Mouse (Mus musculus) mesoderm, embryonic 11.5 days (tissue): Measurements from ENCODE around the gene Tespa1.
"Not testable (repeated sequence)": the region's sequence is repeated elsewhere in the genome, so short reads cannot be mapped to it uniquely, and the experiment has no call there.

Experiments used
- DNase-seq: peaks from one replicate; pipeline ENCODE4 v3.0.0-alpha.2; 2012; ENCODE audit warnings: low read depth, low spot score

Tespa1 gene

GRCm38 (mm10) chr10:130322637-130323036 is at the start of gene Tespa1:
TSS of gene Tespa1 (plus strand) at chr10:130322870.
- DNase-seq = no peak

DNA sequence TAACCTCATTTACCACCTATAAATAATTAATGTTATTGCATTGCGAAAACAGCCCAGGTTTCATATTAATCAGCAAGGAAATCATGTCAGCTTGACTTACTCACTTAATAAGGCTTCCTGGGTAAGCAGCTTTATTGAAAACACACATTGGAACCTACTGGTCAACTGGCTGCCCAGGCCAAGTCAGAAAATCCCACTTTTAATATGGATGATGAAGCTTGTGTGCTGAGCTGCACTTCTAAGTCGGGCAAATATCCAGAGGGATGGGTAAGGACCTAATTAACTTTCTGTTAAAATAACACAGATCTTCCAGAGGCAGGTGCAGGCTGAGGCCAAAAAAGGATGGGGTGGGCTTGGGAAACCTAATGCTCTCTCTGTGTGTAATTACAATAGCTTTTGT is 46.9 kb upstream of the Tespa1 start:
- no peak for DNase-seq

GRCm38 (mm10) chr10:130276496-130276895 is 46.2 kb upstream of the Tespa1 start:
- no peak for DNase-seq

DNA sequence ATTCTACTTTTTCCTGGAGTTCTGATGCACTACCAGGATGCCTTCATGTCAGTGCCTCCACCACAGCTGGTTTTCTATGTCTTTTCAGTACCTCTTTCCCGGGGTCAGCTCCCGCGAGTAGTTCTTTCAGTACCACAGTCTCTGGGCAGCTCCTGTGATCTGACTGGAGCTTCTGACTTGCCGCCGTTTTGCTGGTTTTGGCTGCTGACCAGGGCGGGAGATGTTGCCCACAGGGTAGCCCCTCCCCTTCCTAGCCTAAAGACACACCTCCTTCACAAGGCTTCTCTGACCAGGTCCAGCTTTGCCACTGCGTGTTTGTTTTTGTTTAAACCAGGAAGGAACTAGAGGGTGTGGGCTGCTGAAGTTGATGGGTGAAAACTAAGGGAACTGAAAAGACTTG is 42.6 kb upstream of the Tespa1 start, which contains the start of gene Neurod4:
Neurod4 (minus strand) TSS at position 175 of the 400 bp plus-strand sequence.
- DNase-seq = peak; percentile 76

- peak; percentile 67 for DNase-seq
These were observed 40.7 kb upstream of the Tespa1 start for GRCm38 (mm10) chr10:130281982-130282449.

GRCm38 (mm10) chr10:130287201-130287600 is 35.5 kb upstream of the Tespa1 start:
- DNase-seq = no peak

DNA sequence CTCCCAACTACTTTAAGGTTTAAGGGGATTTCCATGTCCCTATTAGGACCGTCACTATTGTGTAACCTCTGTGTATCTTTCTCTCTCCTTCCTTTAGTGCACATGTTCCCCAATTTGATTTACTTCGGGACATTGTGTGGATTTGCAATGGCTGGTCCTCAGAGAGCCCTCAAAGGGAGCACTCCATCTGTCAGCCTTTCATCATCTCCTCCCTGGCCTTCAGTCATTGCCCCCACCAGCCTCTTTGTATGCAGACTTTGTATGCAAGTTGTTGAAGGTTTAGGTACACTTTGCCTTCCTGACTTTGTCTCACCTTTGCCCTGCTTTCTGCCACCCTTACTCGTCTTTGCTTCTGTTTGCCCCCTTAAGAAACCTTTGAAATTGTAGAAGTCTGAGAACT is 34.7 kb upstream of the Tespa1 start:
- peak; percentile 21 for DNase-seq

GRCm38 (mm10) chr10:130293741-130294408 is 28.8 kb upstream of the Tespa1 start:
- DNase-seq = peak; percentile 30

DNA sequence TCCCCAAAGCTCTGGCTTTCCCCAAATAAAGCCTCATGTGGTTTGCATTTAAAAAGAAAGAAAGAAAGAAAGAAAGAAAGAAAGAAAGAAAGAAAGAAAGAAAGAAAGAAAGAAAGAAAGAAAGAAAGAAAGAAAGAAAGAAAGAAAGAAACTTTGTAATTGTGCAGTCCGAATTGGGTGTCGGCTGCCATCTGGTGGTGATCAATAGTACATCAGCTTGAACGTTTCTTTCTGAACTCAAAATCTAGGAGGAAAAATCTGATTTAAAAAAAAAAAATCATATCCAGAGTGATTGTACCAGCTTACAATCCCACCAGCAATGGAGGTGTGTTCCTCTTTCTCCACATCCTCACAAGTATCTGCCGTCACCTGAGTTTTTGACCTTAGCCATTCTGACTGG is 23.9 kb upstream of the Tespa1 start:
- DNase-seq = not testable (repeated sequence)

- DNase-seq = not testable (repeated sequence)
These were observed 18.5 kb upstream of the Tespa1 start for GRCm38 (mm10) chr10:130304138-130304537.

DNA sequence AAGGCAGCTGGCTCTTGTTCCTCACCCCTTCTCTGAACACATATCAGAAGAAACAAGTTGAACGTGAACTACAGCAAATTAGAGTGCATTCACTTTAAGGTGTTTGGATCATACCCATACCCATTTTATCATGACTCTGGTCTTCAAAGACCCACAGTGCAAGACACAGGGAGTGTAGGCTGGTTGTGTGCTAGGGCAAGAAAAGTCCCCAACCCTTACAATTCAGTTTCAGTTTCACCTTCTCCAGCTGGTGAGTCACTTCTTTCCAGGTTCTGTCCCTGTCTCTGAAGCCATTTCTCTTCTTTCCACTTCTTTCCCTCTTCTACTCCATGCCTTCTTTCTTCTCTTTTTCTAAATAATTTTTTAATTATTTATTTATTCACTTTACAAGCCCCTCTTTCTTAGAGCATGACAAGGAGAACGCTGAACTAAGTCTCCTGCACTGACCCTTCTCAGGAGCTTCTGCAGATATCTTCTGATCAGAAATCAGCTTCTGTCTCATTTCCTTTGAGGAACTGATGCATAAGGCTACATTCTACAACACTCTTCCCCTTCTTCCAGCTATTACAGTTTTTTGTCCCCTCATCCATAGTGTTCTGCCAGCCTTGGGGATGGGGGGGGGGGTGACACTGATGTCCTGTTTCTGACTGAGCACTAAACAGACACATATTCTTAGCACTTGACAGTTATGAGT is 11.0 kb upstream of the Tespa1 start:
- no peak for DNase-seq

- peak; percentile 4 for DNase-seq
These were observed 9.1 kb upstream of the Tespa1 start for GRCm38 (mm10) chr10:130313531-130313930.

DNA sequence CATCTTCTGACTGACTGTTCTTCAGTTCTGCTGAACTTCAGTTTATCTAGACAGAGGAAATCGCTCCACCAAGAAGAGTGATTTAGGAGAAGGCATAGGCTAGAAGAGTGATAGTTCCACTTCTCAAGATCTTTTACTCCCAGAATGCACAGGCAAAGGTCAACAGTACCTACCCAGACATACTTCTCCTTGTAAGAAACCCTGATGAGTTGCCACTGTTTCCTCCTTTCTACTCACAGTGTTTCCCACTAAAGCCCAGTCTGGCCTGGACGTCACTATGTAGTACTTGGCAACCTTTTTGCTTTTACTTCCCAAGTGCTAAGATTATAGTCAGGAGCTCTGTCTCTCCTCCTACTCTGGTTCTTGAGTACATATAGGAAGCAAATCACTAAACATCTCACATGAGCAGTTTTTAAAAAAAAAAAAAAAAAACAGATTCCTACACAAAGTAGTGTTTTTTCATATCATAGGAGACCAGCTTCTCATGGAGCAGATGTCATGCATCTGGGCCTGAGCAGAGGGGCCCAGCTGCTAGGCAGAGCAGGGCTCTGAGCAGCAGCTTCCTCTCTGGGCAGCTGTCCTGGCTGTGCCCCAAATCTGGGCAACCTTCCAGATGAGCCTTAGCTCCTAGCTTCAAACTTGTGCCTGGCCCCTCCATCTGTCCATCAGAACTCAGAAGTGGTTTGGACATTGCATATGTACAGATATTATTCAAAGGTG is 8.4 kb upstream of the Tespa1 start:
- peak; percentile 3 for DNase-seq

- DNase-seq = no peak
These were observed 6.8 kb upstream of the Tespa1 start for GRCm38 (mm10) chr10:130315846-130316245.

DNA sequence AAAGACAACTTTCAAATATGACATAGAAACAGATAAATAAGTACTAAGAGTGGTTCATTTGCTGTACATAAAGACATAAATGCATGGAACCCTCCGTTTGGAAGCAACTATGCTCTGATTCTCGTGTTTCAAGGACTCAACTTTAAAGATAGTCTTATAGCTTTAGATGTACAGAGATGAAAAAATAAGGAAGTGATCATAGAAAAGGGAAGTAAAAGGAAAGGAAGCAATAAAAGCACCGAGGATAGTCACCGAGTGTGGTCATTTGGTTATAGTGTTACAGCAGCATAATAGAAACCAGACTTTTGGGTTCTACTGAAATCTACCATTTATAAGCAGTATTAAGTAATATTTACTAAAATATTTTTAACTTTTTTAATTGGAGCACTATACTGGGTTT is 4.0 kb upstream of the Tespa1 start:
- no peak for DNase-seq

DNA sequence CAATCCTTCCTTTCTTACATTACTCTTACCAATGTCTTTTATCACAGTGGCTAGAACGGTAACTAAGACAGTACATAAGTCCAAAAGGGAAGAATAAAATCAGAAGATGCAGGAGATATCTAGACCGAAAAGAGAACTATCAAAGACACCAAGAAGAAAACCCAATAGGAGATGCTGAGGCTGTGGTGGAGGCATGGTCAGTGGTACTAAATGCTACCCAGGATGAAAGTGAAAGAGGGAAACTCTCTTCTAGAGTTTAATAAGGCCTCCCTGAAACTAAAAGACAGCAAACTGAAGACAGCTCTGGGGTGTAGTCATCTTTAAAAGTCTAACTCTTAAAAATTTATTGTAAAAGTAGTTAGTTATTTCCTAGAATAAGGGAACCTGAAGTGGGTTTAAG is 2.0 kb upstream of the Tespa1 start:
- no peak for DNase-seq

GRCm38 (mm10) chr10:130322062-130322461 is 608 bp upstream of the Tespa1 start:
- DNase-seq = no peak

DNA sequence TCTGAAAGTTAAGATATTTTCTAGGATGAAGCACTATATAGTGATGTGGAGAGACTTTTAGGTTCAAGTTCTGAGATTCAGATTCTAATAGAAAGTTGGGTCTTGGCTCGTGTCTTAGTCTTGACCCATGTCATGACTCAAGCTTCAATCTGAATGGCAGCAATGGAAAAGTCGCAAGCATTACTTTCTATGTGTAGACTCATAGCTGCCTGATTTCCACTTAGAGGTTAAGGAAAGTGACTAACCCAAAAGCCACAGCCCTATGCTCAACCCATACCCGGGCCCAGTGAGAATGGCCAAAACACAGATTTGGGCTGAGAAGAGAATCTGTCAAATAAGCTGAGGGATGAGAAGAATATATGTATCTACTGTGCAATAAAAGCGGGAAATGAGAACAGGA is 1.6 kb downstream of the Tespa1 start:
- no peak for DNase-seq

- no peak for DNase-seq
These were observed 8.0 kb downstream of the Tespa1 start for GRCm38 (mm10) chr10:130330711-130331110.

DNA sequence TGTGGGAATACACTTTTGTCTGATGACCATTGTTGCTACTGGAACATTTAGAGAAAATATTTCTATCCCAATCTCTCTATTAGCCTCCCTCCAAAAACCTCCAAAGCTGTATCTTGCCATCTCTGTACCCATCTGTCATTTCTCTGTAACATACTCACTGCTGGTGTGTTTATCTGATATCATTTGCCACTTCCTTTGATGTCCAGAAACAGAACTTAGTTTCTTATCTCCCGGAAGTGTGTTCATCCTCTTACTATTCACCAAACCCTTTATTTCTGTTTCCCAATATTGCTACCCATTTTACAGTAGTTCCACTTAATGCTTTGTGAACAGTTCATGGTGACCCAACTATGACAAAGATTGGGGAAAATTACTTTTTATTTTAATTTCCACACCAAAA is 13.7 kb downstream of the Tespa1 start:
- DNase-seq = no peak

GRCm38 (mm10) chr10:130337581-130337980 is 14.9 kb downstream of the Tespa1 start:
- DNase-seq = no peak

- not testable (repeated sequence) for DNase-seq
These were observed 17.4 kb downstream of the Tespa1 start for GRCm38 (mm10) chr10:130340050-130340449.
